Mouse (Mus musculus) liver, adult 2 months (tissue): Measurements from ENCODE around the gene Gm45062.

Experiments
- CTCF ChIP-seq: fragments of 200-500 bp; IDR thresholded peaks from 2 replicates; pipeline ENCODE4 v1.5.1; 2011; ENCODE audit warnings: low read depth, low read length, control low read depth
- POLR2A ChIP-seq: fragments of 200-500 bp; IDR thresholded peaks from 2 replicates; pipeline ENCODE4 v1.6.1; 2011; ENCODE audit warnings: low read length, control low read depth; ENCODE audit not compliant: insufficient read depth; ENCODE audit errors: extremely low read depth

GRCm38 (mm10) chr6:8510864-8511428, 251.7 kb downstream of the Gm45062 start:
- TF ChIP-seq CTCF = no peak
- no peak for TF ChIP-seq POLR2A
